Mouse (Mus musculus) CH12.LX (cell line): ENCODE results near the gene Foxo1. TPM values are rescaled to one million over a fixed set of nuclear protein-coding genes. Genes with fewer than 3 reads are reported as not detected.

ENCODE experiments used
- DNase-seq: peaks from one replicate; pipeline ENCODE4 v3.0.0-alpha.2; 2013; ENCODE audit errors: extremely low read depth
- H3K27ac ChIP-seq: 2 replicates; pipeline ENCODE4 v1.5.1; 2012; ENCODE audit warnings: low read depth, mild to moderate bottlenecking, control low read depth, moderate library complexity; ENCODE audit not compliant: insufficient read depth
- H3K27me3 ChIP-seq: replicated peaks from 2 replicates; pipeline ENCODE3; 2012; ENCODE audit warnings: inconsistent platforms
- H3K36me3 ChIP-seq, 2 experiments: replicated peaks in 1 of 2; 2 replicates each; pipeline versions ENCODE3 to v1.6.1; 2012; ENCODE audit warnings: inconsistent platforms in 1 of 2, low read length in 1 of 2, mild to moderate bottlenecking in 1 of 2, mixed read lengths in 1 of 2, moderate library complexity in 1 of 2; ENCODE audit not compliant: control insufficient read depth in 1 of 2, insufficient read depth in 1 of 2
- H3K4me1 ChIP-seq, 2 experiments: 2 replicates each; pipeline ENCODE4 v1.6.1; 2012; ENCODE audit warnings: inconsistent platforms in 1 of 2, moderate library complexity in 1 of 2; ENCODE audit not compliant: insufficient read depth in 2 of 2, control insufficient read depth in 1 of 2
- H3K4me2 ChIP-seq: 2 replicates; pipeline ENCODE4 v1.6.1; 2012; ENCODE audit warnings: low read depth, mild to moderate bottlenecking, control low read depth; ENCODE audit not compliant: poor library complexity, insufficient read depth, severe bottlenecking
- H3K4me3 ChIP-seq, 3 experiments: fragments of 150-350 bp in 1 of 3; sonication (generic) in 1 of 3; replicated peaks in 1 of 3; 2 replicates each; pipeline versions ENCODE3 to v1.5.1; 2011 to 2012; ENCODE audit warnings: low read depth in 2 of 3, low read length in 2 of 3, mild to moderate bottlenecking in 2 of 3, moderate library complexity in 2 of 3, control low read depth in 1 of 3, improper control_type of control experiment in 1 of 3, inconsistent platforms in 1 of 3, mixed read lengths in 1 of 3; ENCODE audit not compliant: poor library complexity in 1 of 3
- H3K79me2 ChIP-seq: replicated peaks from 2 replicates; pipeline ENCODE4 v1.6.1; 2012; ENCODE audit warnings: mild to moderate bottlenecking, moderate library complexity; ENCODE audit not compliant: control insufficient read depth, poor library complexity, insufficient read depth, severe bottlenecking; ENCODE audit errors: extremely low read depth
- H3K9ac ChIP-seq: 2 replicates; pipeline ENCODE4 v1.6.1; 2012; ENCODE audit warnings: low read depth, mild to moderate bottlenecking, control low read depth, moderate library complexity; ENCODE audit not compliant: insufficient read depth
- H3K9me3 ChIP-seq: replicated peaks from 2 replicates; pipeline ENCODE3; 2012; ENCODE audit warnings: low read length, inconsistent platforms, mixed read lengths
- BHLHE40 ChIP-seq: IDR thresholded peaks from 2 replicates; pipeline ENCODE4 v1.6.1; 2011; ENCODE audit warnings: mild to moderate bottlenecking, low read depth, low read length, improper control_type of control experiment
- CHD1 ChIP-seq: IDR thresholded peaks from 2 replicates; pipeline ENCODE4 v1.6.1; 2012; ENCODE audit warnings: low read depth, low read length, improper control_type of control experiment, inconsistent platforms
- CHD2 ChIP-seq: IDR thresholded peaks from 2 replicates; pipeline ENCODE4 v1.6.1; 2011; ENCODE audit warnings: low read length, improper control_type of control experiment
- CTCF ChIP-seq, 2 experiments: IDR thresholded peaks in 1 of 2; conservative IDR thresholded peaks in 1 of 2; 2 replicates each; pipeline ENCODE4 v1.5.1; 2011 to 2012; ENCODE audit warnings: low read depth in 2 of 2, low read length in 2 of 2, improper control_type of control experiment in 1 of 2, inconsistent platforms in 1 of 2, mild to moderate bottlenecking in 1 of 2, moderate library complexity in 1 of 2
- E2F4 ChIP-seq: IDR thresholded peaks from 2 replicates; pipeline ENCODE4 v1.6.1; 2011; ENCODE audit warnings: low read depth, low read length, improper control_type of control experiment; ENCODE audit not compliant: insufficient replicate concordance
- ELF1 ChIP-seq: IDR thresholded peaks from 2 replicates; pipeline ENCODE4 v1.6.1; 2014; ENCODE audit warnings: low read depth, mild to moderate bottlenecking, inconsistent platforms, low read length, improper control_type of control experiment
- ETS1 ChIP-seq: conservative IDR thresholded peaks from 2 replicates; pipeline ENCODE4 v1.6.1; 2012; ENCODE audit warnings: low read depth, mild to moderate bottlenecking, inconsistent platforms, low read length, improper control_type of control experiment, moderate library complexity
- GABPA ChIP-seq: IDR thresholded peaks from 2 replicates; pipeline ENCODE4 v1.6.1; 2012; ENCODE audit warnings: low read depth, low read length, improper control_type of control experiment, inconsistent platforms; ENCODE audit not compliant: insufficient replicate concordance
- HCFC1 ChIP-seq: IDR thresholded peaks from 2 replicates; pipeline ENCODE4 v1.6.1; 2012; ENCODE audit warnings: low read depth, mild to moderate bottlenecking, inconsistent platforms, low read length, improper control_type of control experiment
- JUN ChIP-seq: IDR thresholded peaks from 2 replicates; pipeline ENCODE4 v1.6.1; 2011; ENCODE audit warnings: low read depth, mild to moderate bottlenecking, low read length, improper control_type of control experiment, moderate library complexity; ENCODE audit not compliant: insufficient read depth
- JUND ChIP-seq: conservative IDR thresholded peaks from 2 replicates; pipeline ENCODE4 v1.6.1; 2011; ENCODE audit warnings: low read depth, low read length, improper control_type of control experiment
- MAFK ChIP-seq: IDR thresholded peaks from 2 replicates; pipeline ENCODE4 v1.6.1; 2011; ENCODE audit warnings: low read length, improper control_type of control experiment; ENCODE audit not compliant: insufficient replicate concordance
- MAX ChIP-seq: IDR thresholded peaks from 2 replicates; pipeline ENCODE4 v1.6.1; 2011; ENCODE audit warnings: low read length, improper control_type of control experiment
- MAZ ChIP-seq: IDR thresholded peaks from 2 replicates; pipeline ENCODE4 v1.6.1; 2012; ENCODE audit warnings: low read depth, mild to moderate bottlenecking, inconsistent platforms, low read length, improper control_type of control experiment, moderate library complexity
- MEF2A ChIP-seq: IDR thresholded peaks from 2 replicates; pipeline ENCODE4 v1.6.1; 2014; ENCODE audit warnings: low read depth, mild to moderate bottlenecking, inconsistent platforms, low read length, improper control_type of control experiment, borderline replicate concordance
- MXI1 ChIP-seq: IDR thresholded peaks from 2 replicates; pipeline ENCODE4 v1.6.1; 2011; ENCODE audit warnings: mild to moderate bottlenecking, low read depth, low read length, improper control_type of control experiment
- MYC ChIP-seq: IDR thresholded peaks from 2 replicates; pipeline ENCODE4 v1.6.1; 2011; ENCODE audit warnings: low read depth, mild to moderate bottlenecking, improper control_type of control experiment, low read length
- NELFE ChIP-seq: IDR thresholded peaks from 2 replicates; pipeline ENCODE4 v1.6.1; 2011; ENCODE audit warnings: low read depth, low read length, improper control_type of control experiment
- NRF1 ChIP-seq: IDR thresholded peaks from 2 replicates; pipeline ENCODE4 v1.6.1; 2014; ENCODE audit warnings: low read depth, mild to moderate bottlenecking, inconsistent platforms, low read length, improper control_type of control experiment, moderate library complexity
- PAX5 ChIP-seq: IDR thresholded peaks from 2 replicates; pipeline ENCODE4 v1.6.1; 2012; ENCODE audit warnings: low read length, inconsistent platforms, mixed read lengths
- POLR2A ChIP-seq: IDR thresholded peaks from 2 replicates; pipeline ENCODE4 v1.6.1; 2011; ENCODE audit warnings: low read depth, mild to moderate bottlenecking, improper control_type of control experiment, low read length
- POLR2AphosphoS2 ChIP-seq: IDR thresholded peaks from 2 replicates; pipeline ENCODE4 v1.6.1; 2011; ENCODE audit warnings: low read depth, low read length, improper control_type of control experiment
- RAD21 ChIP-seq: IDR thresholded peaks from 2 replicates; pipeline ENCODE4 v1.6.1; 2011; ENCODE audit warnings: low read depth, mild to moderate bottlenecking, low read length, improper control_type of control experiment, moderate library complexity
- RCOR1 ChIP-seq: conservative IDR thresholded peaks from 2 replicates; pipeline ENCODE4 v1.6.1; 2012; ENCODE audit warnings: low read depth, mild to moderate bottlenecking, inconsistent platforms, low read length, improper control_type of control experiment
- TBP ChIP-seq: conservative IDR thresholded peaks from 2 replicates; pipeline ENCODE4 v1.6.1; 2011; ENCODE audit warnings: low read depth, low read length, improper control_type of control experiment
- USF1 ChIP-seq: IDR thresholded peaks from 2 replicates; pipeline ENCODE4 v1.6.1; 2014; ENCODE audit warnings: low read depth, mild to moderate bottlenecking, inconsistent platforms, low read length, improper control_type of control experiment
- USF2 ChIP-seq: conservative IDR thresholded peaks from 2 replicates; pipeline ENCODE4 v1.6.1; 2011; ENCODE audit warnings: low read depth, low read length, improper control_type of control experiment
- ZC3H11A ChIP-seq: IDR thresholded peaks from 2 replicates; pipeline ENCODE4 v1.6.1; 2012; ENCODE audit warnings: low read depth, mild to moderate bottlenecking, inconsistent platforms, low read length, improper control_type of control experiment
- ZKSCAN1 ChIP-seq: IDR thresholded peaks from 2 replicates; pipeline ENCODE4 v1.6.1; 2012; ENCODE audit warnings: low read depth, inconsistent platforms, low read length, improper control_type of control experiment, borderline replicate concordance
- ZMIZ1 ChIP-seq: IDR thresholded peaks from 2 replicates; pipeline ENCODE4 v1.6.1; 2012; ENCODE audit warnings: low read depth, mild to moderate bottlenecking, inconsistent platforms, low read length, improper control_type of control experiment
- ZNF384 ChIP-seq: IDR thresholded peaks from 2 replicates; pipeline ENCODE4 v1.6.1; 2012; ENCODE audit warnings: low read depth, low read length, improper control_type of control experiment, inconsistent platforms
- dilution Hi-C: fragments of 300-500 bp; cut with MboI; formaldehyde crosslinking; loops from 2 replicates; pipeline ENCODE4 v1.14.3; 2020; ENCODE audit warnings: low sequenced_read_pairs; ENCODE audit not compliant: extremely low pct_unique_long_range_greater_than_20kb, extremely low pct_ligation_motif_present
- in situ Hi-C: fragments of 300-500 bp; cut with MboI; formaldehyde crosslinking; loops from 3 replicates; pipeline ENCODE4 v1.14.3; 2019; ENCODE audit warnings: low sequenced_read_pairs, low pct_ligation_motif_present, low pct_unique_long_range_greater_than_20kb, mixed read lengths
- polyA plus RNA-seq: library from polyadenylated mRNA; unstranded; fragments of >175 nt; gene quantifications from 2 replicates; pipeline ENCODE4 v1.2.1, GENCODE M21; 2012; ENCODE audit warnings: low read depth; ENCODE audit not compliant: insufficient read length
- total RNA-seq, 2 experiments: library from RNA; depleted of rRNA; stranded (reverse); fragments of 300-350 nt in 1 of 2; fragments of >200 nt in 1 of 2; gene quantifications; 2 replicates each; pipeline ENCODE4 v1.2.3; 2012 to 2014

Gene Foxo1
- total and polyA plus RNA-seq, 3 experiments, result 0.79 to 6.9 (median 1.2) TPM

DNA sequence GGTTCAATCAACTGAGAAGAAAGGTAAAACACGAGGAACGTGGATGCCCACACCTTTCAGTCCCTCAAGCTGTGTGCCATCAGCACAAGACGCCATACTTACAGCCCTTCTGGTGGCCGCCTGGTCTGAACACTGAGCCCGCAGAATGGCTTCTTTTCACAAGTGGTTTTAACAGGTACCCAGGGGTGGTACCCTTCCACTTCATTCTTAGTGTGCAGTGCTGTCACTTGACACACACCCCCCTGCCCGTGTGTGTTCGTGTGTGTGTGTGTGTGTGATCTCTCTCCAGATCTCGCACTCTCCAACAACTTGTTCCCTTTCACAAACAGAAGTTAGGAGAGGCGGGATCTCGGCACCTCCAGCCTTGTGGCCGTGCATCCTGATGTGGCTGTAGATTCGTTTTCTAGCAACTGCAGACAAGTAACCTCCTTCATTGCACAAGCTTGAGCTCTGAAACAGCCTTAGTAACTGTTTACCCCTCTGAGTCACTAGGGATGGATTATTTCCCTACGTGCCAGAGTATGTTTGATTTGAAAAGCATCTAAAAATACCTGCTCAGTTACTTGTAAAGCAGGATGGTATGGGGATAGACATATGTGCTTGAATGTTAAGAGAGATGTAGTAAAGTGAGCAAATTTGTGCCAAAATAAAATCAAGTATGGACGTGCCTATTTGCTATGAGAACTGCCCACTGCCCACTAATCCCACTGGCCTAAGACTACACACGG is 29.3 kb downstream of the Foxo1 start:
- peaks cover 0 to 20% of the 10 kb centered on the region in 2 experiments for H3K36me3 ChIP-seq
- no peak for DNase-seq
- H3K27ac ChIP-seq, result no peak overlapping the region
- H3K27me3 ChIP-seq, result no peaks in the 10 kb centered on the region
- H3K79me2 ChIP-seq, result peaks cover 6% of the 10 kb centered on the region; the same call in 1 of the 2 replicates
- dilution Hi-C loops (no loop called here), in situ Hi-C loops (no loop called here)
- H3K4me1 ChIP-seq, result peaks cover 36 to 95% of the 10 kb centered on the region in 2 experiments
- TF ChIP-seq MAZ (no peak), CTCF (conservative IDR thresholded peaks at IDR 0.05 in 1 of 2, IDR thresholded peaks at IDR 0.05 in 1 of 2; ENCODE audit: low read depth in 2 of 2, low read length in 2 of 2) (no peak), PAX5 (no peak), JUN (no peak), MEF2A (no peak), ZMIZ1 (no peak), POLR2A (no peak), ZC3H11A (no peak)
- no peaks in the 10 kb centered on the region for H3K9me3 ChIP-seq
- no peak overlapping the region for H3K4me3 ChIP-seq
- H3K4me2 ChIP-seq, result no peak overlapping the region
- H3K9ac ChIP-seq, result no peak overlapping the region

DNA sequence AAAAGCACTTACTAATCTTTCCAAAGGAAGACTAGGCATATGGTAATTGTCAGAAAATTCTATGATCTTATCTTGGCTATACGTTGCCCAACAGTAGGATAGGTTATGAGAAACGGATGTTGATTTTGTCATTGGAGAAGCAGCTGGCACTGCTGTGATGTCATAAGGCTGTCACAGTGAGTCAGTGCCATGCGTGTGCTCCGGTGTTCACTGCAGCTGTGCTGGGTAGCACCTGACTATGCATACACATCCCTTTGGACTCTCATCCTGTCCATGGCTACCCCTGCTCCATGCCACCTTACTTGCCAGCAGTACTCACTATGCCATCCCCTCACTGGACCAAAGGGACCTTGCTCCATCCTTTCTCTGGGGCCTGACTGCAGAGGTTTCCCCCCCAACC is 30.5 kb downstream of the Foxo1 start:
- H3K9ac ChIP-seq, result no peak overlapping the region
- in situ Hi-C loops, result no loop called here
- DNase-seq, result peak; percentile 55
- H3K4me3 ChIP-seq, result peak overlapping the region in 1 of 3 experiments; percentile 54
- no peak overlapping the region for H3K27ac ChIP-seq
- peaks cover 31 to 84% of the 10 kb centered on the region in 2 experiments for H3K4me1 ChIP-seq
- peak overlapping the region; percentile 79 for H3K4me2 ChIP-seq
- dilution Hi-C loops, result no loop called here
- H3K79me2 ChIP-seq, result peaks cover 10% of the 10 kb centered on the region; the same call in 1 of the 2 replicates
- H3K36me3 ChIP-seq, result peaks cover 0 to 23% of the 10 kb centered on the region in 2 experiments
- H3K9me3 ChIP-seq, result no peaks in the 10 kb centered on the region
- no peaks in the 10 kb centered on the region for H3K27me3 ChIP-seq
- TF ChIP-seq CHD1, result no peak
- no peak for TF ChIP-seq ZC3H11A
- no peak for TF ChIP-seq USF2
- TF ChIP-seq E2F4, result no peak
- no peak for TF ChIP-seq ZKSCAN1
- no peak for TF ChIP-seq TBP
- no peak for TF ChIP-seq CTCF (conservative IDR thresholded peaks at IDR 0.05 in 1 of 2, IDR thresholded peaks at IDR 0.05 in 1 of 2; ENCODE audit: low read depth in 2 of 2, low read length in 2 of 2)
- no peak for TF ChIP-seq HCFC1
- no peak for TF ChIP-seq NRF1
- TF ChIP-seq USF1, result no peak
- peak; percentile 79 for TF ChIP-seq ETS1
- no peak for TF ChIP-seq POLR2A
- no peak for TF ChIP-seq RAD21
- TF ChIP-seq GABPA, result no peak
- TF ChIP-seq ELF1, result no peak
- no peak for TF ChIP-seq ZNF384
- TF ChIP-seq RCOR1, result no peak
- TF ChIP-seq CHD2, result no peak
- TF ChIP-seq POLR2AphosphoS2, result no peak
- no peak for TF ChIP-seq JUN
- peak; percentile 46; the same call in 1 of the 2 replicates for TF ChIP-seq MAX
- peak; percentile 53 for TF ChIP-seq BHLHE40
- no peak for TF ChIP-seq MYC
- peak; percentile 69; the same call in 1 of the 2 replicates for TF ChIP-seq MXI1
- TF ChIP-seq MAZ, result no peak
- no peak for TF ChIP-seq MEF2A
- TF ChIP-seq JUND, result no peak
- no peak for TF ChIP-seq NELFE
- no peak for TF ChIP-seq MAFK
